In genomic region chrX:167210319-167210728, GRCm38 (mm10) we compare ENCODE assay signal across 7 mouse cellular contexts. TPM values are rescaled to one million over a fixed set of nuclear protein-coding genes. Genes with fewer than 3 reads are reported as not detected.
DNase-seq lines count a peak whose midpoint lies in the region; ATAC-seq lines count a peak whose summit lies in the region.

No protein-coding gene starts in this region.

- peak; percentile 76 for DNase-seq in 416B (ENCODE audit: low read depth)
- DNase-seq in B cell, adult 2 months, result peak; percentile 52
- DNase-seq in kidney, postnatal 25 days, result peak; percentile 14 to 33
- DNase-seq in monocyte, adult 2 months (ENCODE audit: low read depth in 1 of 2, low spot score in 2 of 2), result peak; percentile 40 to 56
- no peak for DNase-seq in right cerebral cortex, postnatal 4 days
- no peak for DNase-seq in urinary bladder, postnatal 4 days (ENCODE audit: low spot score in 2 of 2)

- H3K36me3 ChIP-seq in heart, embryonic 14.5 days (ENCODE audit: control insufficient read depth, insufficient read depth, low read length), result peaks cover 10% of the 10 kb centered on the region

- 27% methylated on average over 6 of the region's 6 CpGs for WGBS in heart, embryonic 14.5 days

- no peak overlapping the region for H3K4me3 ChIP-seq in heart, embryonic 14.5 days (ENCODE audit: control insufficient read depth in 1 of 2, insufficient read depth in 1 of 2, low read depth in 1 of 2, low read length in 2 of 2)

- H3K27ac ChIP-seq in heart, embryonic 14.5 days (replicated peaks in 1 of 2; ENCODE audit: control insufficient read depth in 1 of 2, insufficient read depth in 1 of 2, low read depth in 2 of 2, low read length in 2 of 2), result peak overlapping the region; percentile 52 to 75

- ATAC-seq in heart, embryonic 14.5 days (ENCODE audit: insufficient number of reproducible peaks, insufficient read depth, low FRiP score, low read depth), result no peak

- H3K9me3 ChIP-seq in heart, embryonic 14.5 days (ENCODE audit: control insufficient read depth, low read length), result no peaks in the 10 kb centered on the region

- H3K9ac ChIP-seq in heart, embryonic 14.5 days (ENCODE audit: low read length), result peak overlapping the region; percentile 21; the same call in 1 of the 2 replicates

- H3K27me3 ChIP-seq in heart, embryonic 14.5 days (ENCODE audit: control insufficient read depth, insufficient read depth, low read length), result no peaks in the 10 kb centered on the region

- peak overlapping the region; percentile 63 for H3K4me2 ChIP-seq in heart, embryonic 14.5 days (ENCODE audit: low read length)

- peaks cover 5% of the 10 kb centered on the region in 2 experiments; a peak in 3 of 4 replicates for H3K4me1 ChIP-seq in heart, embryonic 14.5 days (ENCODE audit: control insufficient read depth in 2 of 2, insufficient read depth in 2 of 2, low read length in 2 of 2)

RNA-seq across cellular contexts. Expression of gene Tmsb4x, which starts 1.2 kb away (rescaled TPM):
- polyA plus RNA-seq in heart, embryonic 14.5 days (2014; fragmentation: Nextera tagmentation; extraction: Ambion mirVana), result 2,736 and 2,801 TPM in 2 replicates

RNA-seq across cellular contexts. Expression of gene Tlr8, which starts 53.8 kb away (rescaled TPM):
- polyA plus RNA-seq in heart, embryonic 14.5 days (2014; fragmentation: Nextera tagmentation; extraction: Ambion mirVana), result 0.16 and 0.39 TPM in 2 replicates

Comparison
In these comparisons a context has a peak if more than half of its experiments do, and no peak if none do; other contexts are left out.
1. DNase-seq: peak in 416B (single experiment), B cell, adult 2 months (2 of 2), kidney, postnatal 25 days (2 of 2) and monocyte, adult 2 months (2 of 2); none in right cerebral cortex, postnatal 4 days (single experiment) and urinary bladder, postnatal 4 days (0 of 2).